Mouse (Mus musculus) hindbrain, embryonic 15.5 days (tissue): ENCODE measurements around the gene Tlr9. TPM values are rescaled to one million over a fixed set of nuclear protein-coding genes. Genes with fewer than 3 reads are reported as not detected.

Experiments used
- ATAC-seq: fragments of 200-750 bp; cut with Nextera tagmentation; 2 replicates; pipeline ENCODE4 v1.8.0; 2017; ENCODE audit warnings: low read depth, moderate number of reproducible peaks, moderate TSS enrichment; ENCODE audit not compliant: low FRiP score
- H3K27ac ChIP-seq: fragments of 300-500 bp; sonication (generic); replicated peaks from 2 replicates; pipeline ENCODE4 v1.5.1; 2015; ENCODE audit warnings: mild to moderate bottlenecking, inconsistent platforms
- H3K27me3 ChIP-seq: fragments of 300-500 bp; sonication (generic); 2 replicates; pipeline ENCODE4 v1.6.1; 2015; ENCODE audit warnings: control low read depth, inconsistent platforms
- H3K36me3 ChIP-seq: fragments of 300-500 bp; sonication (generic); 2 replicates; pipeline ENCODE4 v1.6.1; 2015; ENCODE audit warnings: control low read depth, inconsistent platforms
- H3K4me1 ChIP-seq: fragments of 300-500 bp; sonication (generic); replicated peaks from 2 replicates; pipeline ENCODE4 v1.6.1; 2015; ENCODE audit warnings: control low read depth, inconsistent platforms
- H3K4me2 ChIP-seq: fragments of 300-500 bp; sonication (generic); 2 replicates; pipeline ENCODE4 v1.6.1; 2015; ENCODE audit warnings: moderate library complexity, mild to moderate bottlenecking, inconsistent platforms
- H3K4me3 ChIP-seq: fragments of 300-500 bp; sonication (generic); 2 replicates; pipeline ENCODE4 v1.5.1; 2015; ENCODE audit warnings: mild to moderate bottlenecking, inconsistent platforms
- H3K9ac ChIP-seq: fragments of 300-500 bp; sonication (generic); 2 replicates; pipeline ENCODE4 v1.6.1; 2015; ENCODE audit warnings: inconsistent platforms
- H3K9me3 ChIP-seq: fragments of 300-500 bp; sonication (generic); 2 replicates; pipeline ENCODE4 v1.6.1; 2016; ENCODE audit warnings: control low read depth, inconsistent platforms
- whole genome bisulfite sequencing: fragments of 180-500 bp; shearing (Covaris S2); methylation state at CpG from one replicate; pipeline ENCODE4 v1.1.7; 2015; 5-methylcytosine and 5-hydroxymethylcytosine counted together
- polyA plus RNA-seq: library from polyadenylated mRNA; unstranded; fragments of >200 nt; fragmentation: Nextera tagmentation; extraction: Ambion mirVana; gene quantifications from 2 replicates; pipeline ENCODE4 v1.2.1, GENCODE M21; 2015

Tlr9 gene
- polyA plus RNA-seq, 1 experiment from 2014 or later, result 0.09 TPM

DNA sequence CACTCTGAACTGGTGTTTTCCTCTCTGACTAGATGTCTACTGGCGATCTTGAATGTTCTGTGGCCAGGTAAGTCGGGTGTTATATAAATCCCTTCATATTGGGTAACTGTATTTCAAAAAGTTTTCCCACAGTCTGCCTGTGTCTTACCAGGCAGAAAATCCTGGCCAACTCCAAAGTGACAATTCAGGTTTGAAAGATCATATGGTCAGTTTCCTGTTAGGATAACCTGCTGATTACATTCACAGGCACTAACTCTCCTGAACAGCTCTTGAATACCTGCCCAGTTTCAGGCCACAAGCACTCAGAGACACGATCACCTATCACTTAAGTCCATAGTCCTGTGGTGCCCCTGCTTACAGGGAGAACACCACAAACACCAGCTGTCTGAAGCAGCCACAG lies 39.7 kb downstream of the Tlr9 start:
- WGBS, result 90% methylated on average over 3 of the region's 3 CpGs
- no peak overlapping the region for H3K27ac ChIP-seq
- no peaks in the 10 kb centered on the region for H3K4me1 ChIP-seq
- no peak for ATAC-seq
- H3K4me3 ChIP-seq, result no peak overlapping the region
- no peaks in the 10 kb centered on the region for H3K9me3 ChIP-seq
- H3K9ac ChIP-seq, result no peak overlapping the region
- no peak overlapping the region for H3K4me2 ChIP-seq
- H3K27me3 ChIP-seq, result no peaks in the 10 kb centered on the region
- no peaks in the 10 kb centered on the region for H3K36me3 ChIP-seq

DNA sequence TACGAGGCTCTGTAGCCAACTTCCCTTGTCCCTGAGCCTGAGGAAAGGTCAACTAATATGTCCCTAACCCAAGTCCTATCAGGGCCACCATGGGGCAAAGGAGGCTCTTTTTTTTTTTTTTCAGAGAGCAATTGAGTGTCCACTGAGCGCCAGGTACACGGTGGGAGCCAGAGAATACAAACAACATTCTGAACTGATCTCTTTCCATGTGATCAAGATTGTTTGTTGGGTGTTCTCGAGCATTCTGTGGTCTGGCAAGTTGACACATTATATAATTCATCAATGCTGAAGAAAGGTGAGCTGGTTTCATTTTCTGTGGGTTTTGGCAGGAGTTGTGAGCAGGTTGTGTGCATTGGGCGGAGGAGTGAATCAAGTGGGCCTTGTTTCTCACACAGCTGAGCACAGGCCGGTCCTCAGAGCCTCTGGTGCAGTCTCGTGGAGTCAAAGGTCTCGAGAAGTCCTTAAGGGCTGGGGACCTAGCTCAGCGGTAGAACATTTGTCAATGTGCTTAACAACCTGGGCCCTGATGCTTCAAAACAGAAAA lies 41.1 kb downstream of the Tlr9 start:
- Histone ChIP-seq H3K4me2 (no peak overlapping the region), H3K4me3 (no peak overlapping the region), H3K27ac (no peak overlapping the region), H3K27me3 (no peaks in the 10 kb centered on the region), H3K9ac (no peak overlapping the region), H3K9me3 (no peaks in the 10 kb centered on the region), H3K4me1 (no peaks in the 10 kb centered on the region), H3K36me3 (no peaks in the 10 kb centered on the region)
- 82% methylated on average over 9 of the region's 9 CpGs for WGBS
- no peak for ATAC-seq

DNA sequence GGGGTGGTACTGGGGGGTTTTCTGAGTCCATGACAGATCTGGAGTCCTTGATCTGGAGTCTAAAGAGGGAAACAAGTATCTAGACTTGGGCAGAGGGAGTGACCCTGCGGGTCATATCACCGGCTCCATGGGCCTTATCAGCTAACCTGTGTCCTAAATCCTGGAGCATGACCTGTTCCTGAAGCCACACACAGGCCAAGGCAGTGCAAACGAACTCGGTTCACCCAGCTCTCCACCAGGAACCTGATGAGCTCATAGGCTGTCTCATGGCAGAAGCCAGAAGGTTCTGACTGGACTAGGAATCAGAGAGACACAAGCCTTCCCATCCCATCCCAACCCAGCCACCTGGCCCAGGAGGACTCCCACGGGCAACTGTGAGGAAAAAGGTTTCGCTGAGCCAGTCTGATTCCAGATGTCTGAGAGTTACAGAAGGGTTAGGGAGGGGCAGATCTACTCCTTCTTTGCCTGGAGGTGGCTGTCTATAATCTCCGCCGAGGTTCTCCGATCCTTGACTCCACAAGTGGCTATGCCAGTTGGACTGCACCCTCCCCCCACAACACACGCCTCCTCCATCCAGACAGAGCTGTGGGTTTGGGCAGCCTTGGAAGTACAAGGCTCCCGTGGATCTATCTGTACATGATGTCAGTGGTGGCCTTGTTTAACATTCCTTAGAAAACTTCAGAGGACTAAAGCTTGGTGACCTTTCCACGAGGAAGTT lies 43.1 kb downstream of the Tlr9 start:
- no peak overlapping the region for H3K4me2 ChIP-seq
- no peak overlapping the region for H3K9ac ChIP-seq
- H3K9me3 ChIP-seq, result no peaks in the 10 kb centered on the region
- ATAC-seq, result no peak
- no peaks in the 10 kb centered on the region for H3K36me3 ChIP-seq
- no peak overlapping the region for H3K27ac ChIP-seq
- 88% methylated on average over 12 of the region's 12 CpGs for WGBS
- no peak overlapping the region for H3K4me3 ChIP-seq
- H3K27me3 ChIP-seq, result no peaks in the 10 kb centered on the region
- peaks cover 18% of the 10 kb centered on the region for H3K4me1 ChIP-seq

DNA sequence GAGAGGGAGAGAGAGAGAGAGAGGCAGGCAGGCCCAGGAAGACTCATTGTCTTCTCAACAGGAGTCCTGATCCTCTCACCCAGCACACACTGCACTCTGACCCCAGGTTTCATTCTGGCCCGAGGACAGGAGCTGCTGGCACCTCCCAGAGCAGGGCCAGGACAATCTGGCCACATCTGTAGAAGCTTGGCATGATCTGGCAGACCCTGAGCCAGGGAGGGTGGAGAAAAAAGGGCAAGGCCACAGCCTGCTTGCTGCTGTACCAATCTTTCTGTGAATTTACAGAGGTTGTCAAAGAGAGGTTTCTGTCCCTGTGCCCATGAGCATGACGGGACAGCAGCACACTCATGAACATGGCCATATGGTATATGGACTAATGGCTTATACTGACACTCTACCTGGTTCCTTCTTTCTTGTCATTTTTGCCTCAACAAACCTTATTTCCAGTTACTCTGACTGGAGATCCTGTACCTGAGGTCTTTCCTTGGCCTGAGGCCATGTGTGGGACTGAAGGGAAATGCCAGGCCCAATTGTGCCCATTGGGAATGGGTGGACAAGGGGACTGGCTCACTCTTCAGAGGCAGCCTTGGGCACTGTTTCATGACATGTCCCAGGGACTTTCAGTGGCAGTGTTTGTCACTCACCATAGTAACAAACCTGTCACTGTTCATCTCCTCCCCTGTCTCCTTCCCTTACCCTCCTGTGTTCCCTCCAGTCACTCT lies 44.7 kb downstream of the Tlr9 start:
- H3K4me2 ChIP-seq, result no peak overlapping the region
- H3K4me3 ChIP-seq, result no peak overlapping the region
- no peak overlapping the region for H3K27ac ChIP-seq
- H3K27me3 ChIP-seq, result no peaks in the 10 kb centered on the region
- WGBS, result 61% methylated on average over 2 of the region's 2 CpGs
- no peak for ATAC-seq
- H3K4me1 ChIP-seq, result peaks cover 18% of the 10 kb centered on the region
- no peak overlapping the region for H3K9ac ChIP-seq
- H3K36me3 ChIP-seq, result no peaks in the 10 kb centered on the region
- no peaks in the 10 kb centered on the region for H3K9me3 ChIP-seq

DNA sequence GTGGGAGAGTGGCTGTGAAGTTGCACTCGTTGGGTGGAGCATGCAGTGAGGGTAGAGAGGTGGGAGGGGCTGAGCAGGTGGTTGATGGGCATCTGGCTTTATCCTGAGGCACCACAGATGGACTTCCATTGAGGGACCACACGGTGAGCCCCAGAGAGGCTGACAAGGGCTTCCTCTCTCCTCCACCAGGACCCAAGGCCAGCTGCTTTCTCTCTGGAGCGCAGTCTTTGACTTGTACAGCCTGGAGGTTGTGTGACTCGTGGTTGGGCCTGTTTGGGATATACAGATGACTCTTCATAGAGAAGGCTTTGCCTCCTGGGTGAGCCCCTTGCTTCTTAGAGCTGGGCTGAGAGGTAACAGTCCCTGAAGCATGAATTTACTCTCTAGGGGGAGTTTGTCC lies 46.0 kb downstream of the Tlr9 start:
- no peak overlapping the region for H3K27ac ChIP-seq
- no peak for ATAC-seq
- no peaks in the 10 kb centered on the region for H3K9me3 ChIP-seq
- WGBS, result 53% methylated on average over 4 of the region's 4 CpGs
- no peak overlapping the region for H3K4me3 ChIP-seq
- H3K36me3 ChIP-seq, result no peaks in the 10 kb centered on the region
- peaks cover 18% of the 10 kb centered on the region for H3K4me1 ChIP-seq
- no peak overlapping the region for H3K4me2 ChIP-seq
- H3K27me3 ChIP-seq, result no peaks in the 10 kb centered on the region
- H3K9ac ChIP-seq, result no peak overlapping the region

DNA sequence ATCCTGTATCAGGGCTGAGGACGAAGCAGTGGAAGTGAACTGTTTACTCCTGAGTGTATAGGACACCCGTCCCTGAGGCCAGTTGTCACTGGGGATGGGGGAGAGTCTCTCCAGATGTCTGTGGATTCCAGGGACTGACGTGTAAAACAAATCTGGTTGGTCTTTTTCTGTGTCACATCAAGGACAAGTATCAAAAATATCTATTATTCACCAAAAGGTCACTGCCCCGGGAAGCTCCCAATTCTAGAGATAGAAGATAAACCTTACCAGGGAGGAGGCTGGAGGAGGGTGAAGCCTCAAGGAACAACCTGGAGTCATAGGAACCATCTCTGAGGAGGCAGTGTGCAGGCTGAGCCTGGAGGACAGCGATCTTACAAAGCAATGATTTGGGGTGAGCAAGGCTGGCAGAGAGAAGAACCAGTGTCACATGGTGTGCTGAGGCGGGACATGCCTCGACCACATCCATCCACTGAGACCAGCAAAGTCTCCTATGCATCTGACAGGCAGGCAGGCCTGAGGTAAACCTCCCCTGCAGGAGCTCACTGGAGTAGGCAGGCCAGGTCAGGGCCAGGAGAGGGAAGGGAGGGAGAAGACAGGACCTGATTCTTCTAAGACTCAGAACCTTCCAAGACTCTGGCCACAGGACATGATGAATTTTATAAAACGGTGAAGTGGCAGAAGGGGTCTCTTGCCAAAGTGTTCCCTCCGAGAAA lies 46.8 kb downstream of the Tlr9 start:
- Histone ChIP-seq H3K4me1 (peaks cover 18% of the 10 kb centered on the region), H3K27me3 (no peaks in the 10 kb centered on the region), H3K9me3 (no peaks in the 10 kb centered on the region), H3K36me3 (no peaks in the 10 kb centered on the region), H3K4me2 (no peak overlapping the region), H3K9ac (no peak overlapping the region), H3K4me3 (no peak overlapping the region), H3K27ac (peak overlapping the region; percentile 70)
- ATAC-seq, result peak; percentile 17; the same call in 1 of the 2 replicates
- 57% methylated on average over 9 of the region's 9 CpGs for WGBS

DNA sequence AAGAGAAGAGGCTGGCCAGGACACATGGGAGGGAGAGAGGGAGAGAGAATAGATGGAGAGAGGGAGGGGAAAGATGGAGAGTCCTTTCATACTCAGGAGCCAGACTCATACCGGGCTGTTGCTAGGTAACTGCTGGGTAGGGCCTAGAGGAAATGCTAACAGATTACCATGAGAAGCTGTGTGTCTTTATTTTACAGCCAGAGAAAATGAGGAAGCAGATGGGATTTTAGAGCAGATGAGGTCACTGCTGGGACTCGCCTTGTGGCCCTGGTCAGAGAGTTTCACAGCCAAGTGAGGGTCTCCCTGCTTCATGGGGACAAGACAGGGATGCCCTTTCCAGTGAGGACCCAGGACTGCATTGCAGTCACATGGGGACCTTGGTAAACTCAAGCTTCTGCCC lies 47.5 kb downstream of the Tlr9 start:
- H3K4me2 ChIP-seq, result 0 out of 2 replicates have a peak overlapping the region, but pooled peaks have one; percentile 7
- peak overlapping the region; percentile 70 for H3K27ac ChIP-seq
- WGBS, result 8% methylated on average over 2 of the region's 2 CpGs
- no peak overlapping the region for H3K4me3 ChIP-seq
- ATAC-seq, result peak; percentile 78; the same call in 1 of the 2 replicates
- H3K9ac ChIP-seq, result no peak overlapping the region
- H3K36me3 ChIP-seq, result no peaks in the 10 kb centered on the region
- H3K9me3 ChIP-seq, result no peaks in the 10 kb centered on the region
- no peaks in the 10 kb centered on the region for H3K27me3 ChIP-seq
- peaks cover 18% of the 10 kb centered on the region for H3K4me1 ChIP-seq

DNA sequence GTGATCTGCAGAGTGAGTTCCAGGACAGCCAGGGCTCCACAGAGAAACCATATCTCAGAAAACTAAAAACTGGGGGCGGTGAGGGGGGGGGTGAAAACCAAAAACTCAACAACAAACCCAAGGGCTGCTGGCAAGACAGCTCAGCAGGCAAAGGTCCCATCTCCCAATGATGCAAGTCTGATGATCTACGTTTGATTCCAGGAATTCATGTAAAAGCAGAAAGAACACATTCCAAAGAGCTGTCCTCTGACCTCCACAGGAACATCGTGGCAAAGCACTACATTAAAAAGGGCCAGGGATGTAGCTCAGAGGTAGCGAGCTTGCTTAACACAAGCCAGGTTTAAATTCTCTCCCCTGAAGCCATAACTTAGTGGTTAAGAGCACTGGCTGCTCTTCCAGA lies 48.3 kb downstream of the Tlr9 start:
- H3K4me1 ChIP-seq, result peaks cover 18% of the 10 kb centered on the region
- no peaks in the 10 kb centered on the region for H3K9me3 ChIP-seq
- H3K9ac ChIP-seq, result no peak overlapping the region
- H3K27ac ChIP-seq, result 0 out of 2 replicates have a peak overlapping the region, but pooled peaks have one; percentile 70
- H3K27me3 ChIP-seq, result no peaks in the 10 kb centered on the region
- H3K4me3 ChIP-seq, result no peak overlapping the region
- ATAC-seq, result no peak
- no peaks in the 10 kb centered on the region for H3K36me3 ChIP-seq
- no peak overlapping the region for H3K4me2 ChIP-seq
- 85% methylated on average over 4 of the region's 4 CpGs for WGBS

DNA sequence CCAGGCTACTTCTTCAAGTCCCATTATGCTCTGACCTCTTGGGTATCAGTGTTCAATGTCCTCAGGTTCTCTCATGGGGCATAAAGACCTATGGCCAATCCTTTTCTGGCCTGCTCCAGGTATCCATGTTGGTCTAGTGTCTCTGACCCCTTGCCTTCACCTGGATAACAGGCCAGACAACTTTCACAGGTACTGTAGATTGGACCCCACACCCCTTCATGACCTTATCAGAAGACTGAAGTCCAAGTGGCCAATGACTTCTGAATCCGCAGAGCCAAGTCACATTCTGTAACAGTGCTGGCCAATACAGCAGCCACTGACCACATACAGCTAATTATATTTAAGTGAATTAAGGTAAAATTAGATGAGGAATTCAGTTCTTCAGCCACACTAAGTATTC lies 49.9 kb downstream of the Tlr9 start:
- peaks cover 18% of the 10 kb centered on the region for H3K4me1 ChIP-seq
- ATAC-seq, result no peak

DNA sequence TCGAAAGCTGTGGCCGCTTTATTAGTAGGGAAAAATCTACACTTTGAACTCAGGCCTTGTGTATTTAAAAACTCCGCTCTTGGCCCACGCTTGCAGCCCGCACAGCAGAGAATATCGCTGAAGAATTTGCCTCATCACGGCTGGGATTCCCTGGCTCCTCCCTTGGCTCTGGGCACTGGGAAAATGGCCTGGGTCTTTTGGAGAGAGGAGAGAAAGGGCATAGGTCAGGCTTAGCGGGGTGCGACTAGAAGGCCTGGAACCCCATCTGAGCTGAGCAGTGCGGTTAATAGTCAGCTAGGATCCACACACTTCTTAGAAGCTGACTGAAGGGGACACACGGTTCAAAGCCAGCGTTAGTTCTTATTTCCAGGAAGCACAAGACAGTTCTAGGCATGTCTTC lies 50.9 kb downstream of the Tlr9 start:
- Histone ChIP-seq H3K9me3 (no peaks in the 10 kb centered on the region), H3K27ac (no peak overlapping the region), H3K4me1 (peaks cover 18% of the 10 kb centered on the region), H3K4me2 (no peak overlapping the region), H3K4me3 (no peak overlapping the region), H3K27me3 (no peaks in the 10 kb centered on the region), H3K36me3 (no peaks in the 10 kb centered on the region), H3K9ac (no peak overlapping the region)
- 83% methylated on average over 12 of the region's 12 CpGs for WGBS
- no peak for ATAC-seq

More for the DNA sequence above, 49.9 kb downstream of the Tlr9 start:
- Histone ChIP-seq H3K27me3 (no peaks in the 10 kb centered on the region), H3K9me3 (no peaks in the 10 kb centered on the region), H3K27ac (no peak overlapping the region), H3K9ac (no peak overlapping the region), H3K4me2 (no peak overlapping the region), H3K4me3 (no peak overlapping the region), H3K36me3 (no peaks in the 10 kb centered on the region)
- 100% methylated on average over 1 of the region's 1 CpGs for WGBS

DNA sequence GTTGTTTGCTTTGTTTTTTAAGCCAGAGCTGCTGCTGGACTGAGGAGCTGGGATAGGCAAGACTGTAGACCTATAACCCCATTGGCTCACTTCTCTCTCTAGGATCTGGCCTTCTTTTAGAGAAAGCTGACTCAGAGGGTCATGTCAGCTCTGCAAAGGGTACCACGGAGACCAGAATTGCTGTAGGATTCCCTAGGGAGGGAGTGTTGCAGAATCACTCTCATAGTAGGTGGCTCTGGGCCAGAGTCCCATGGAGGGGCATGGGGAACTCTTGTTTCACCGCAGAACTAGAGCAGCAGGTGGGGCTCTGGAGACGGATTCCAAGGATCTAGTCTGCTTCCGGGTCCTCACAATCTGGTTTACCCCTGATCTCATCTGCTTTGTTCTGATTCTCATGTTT lies 51.4 kb downstream of the Tlr9 start:
- H3K9ac ChIP-seq, result no peak overlapping the region
- no peak overlapping the region for H3K27ac ChIP-seq
- no peaks in the 10 kb centered on the region for H3K27me3 ChIP-seq
- no peaks in the 10 kb centered on the region for H3K9me3 ChIP-seq
- WGBS, result 65% methylated on average over 4 of the region's 4 CpGs
- ATAC-seq, result no peak
- H3K36me3 ChIP-seq, result no peaks in the 10 kb centered on the region
- peaks cover 16% of the 10 kb centered on the region for H3K4me1 ChIP-seq
- no peak overlapping the region for H3K4me3 ChIP-seq
- no peak overlapping the region for H3K4me2 ChIP-seq

DNA sequence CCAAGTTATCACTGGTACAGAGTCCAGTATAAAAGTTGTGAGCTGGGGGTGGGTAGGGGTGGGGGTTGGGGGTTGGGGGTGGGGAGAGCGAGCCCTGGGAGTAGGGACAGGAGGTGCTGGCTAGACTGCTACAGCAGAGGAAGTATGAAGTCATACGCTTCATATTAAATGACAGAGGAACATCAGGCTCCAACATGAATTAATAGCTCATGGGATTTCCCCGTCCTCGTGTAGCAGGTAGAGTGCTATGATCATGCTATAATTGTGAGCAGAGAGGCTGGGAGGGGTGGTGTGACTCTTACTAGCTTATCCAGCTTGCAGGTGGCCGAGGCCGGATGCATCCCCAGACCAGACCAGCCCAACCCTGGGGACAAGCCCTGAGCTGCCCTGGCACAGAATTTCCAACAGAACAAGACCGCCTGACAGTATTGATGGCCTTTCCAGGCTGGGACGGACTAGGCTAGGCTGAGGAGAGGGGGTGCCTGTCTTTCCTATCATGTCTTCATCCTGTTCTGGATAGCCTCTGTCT lies 52.3 kb downstream of the Tlr9 start:
- H3K36me3 ChIP-seq, result no peaks in the 10 kb centered on the region
- 93% methylated on average over 8 of the region's 8 CpGs for whole genome bisulfite sequencing
- H3K4me1 ChIP-seq, result peaks cover 8% of the 10 kb centered on the region
- H3K9ac ChIP-seq, result no peak overlapping the region
- H3K9me3 ChIP-seq, result no peaks in the 10 kb centered on the region
- no peak overlapping the region for H3K4me3 ChIP-seq
- no peak overlapping the region for H3K4me2 ChIP-seq
- ATAC-seq, result no peak
- H3K27me3 ChIP-seq, result no peaks in the 10 kb centered on the region
- no peak overlapping the region for H3K27ac ChIP-seq
